Mouse (Mus musculus) right cerebral cortex, postnatal 14 days (tissue): ENCODE data around the gene Acsl1.

Experiments
- DNase-seq: peaks from one replicate; pipeline ENCODE4 v3.0.0; 2022

Gene Acsl1

GRCm38 (mm10) chr8:46508488-46509395, 37.9 kb downstream of the Acsl1 start:
- DNase-seq: no peak

GRCm38 (mm10) chr8:46509474-46509873, 38.6 kb downstream of the Acsl1 start:
- no peak for DNase-seq

- DNase-seq: no peak
Measured at GRCm38 (mm10) chr8:46511336-46511735, 40.5 kb downstream of the Acsl1 start.

- DNase-seq: no peak
Measured at GRCm38 (mm10) chr8:46512538-46512937, 41.7 kb downstream of the Acsl1 start.

- no peak for DNase-seq
Measured at GRCm38 (mm10) chr8:46514027-46514426, 43.2 kb downstream of the Acsl1 start.

- DNase-seq: no peak
Measured at GRCm38 (mm10) chr8:46520667-46521066, 49.8 kb downstream of the Acsl1 start.

GRCm38 (mm10) chr8:46526098-46526497, 55.3 kb downstream of the Acsl1 start:
- DNase-seq: no peak

GRCm38 (mm10) chr8:46526821-46527220, 56.0 kb downstream of the Acsl1 start:
- no peak for DNase-seq

GRCm38 (mm10) chr8:46529508-46529907, 58.7 kb downstream of the Acsl1 start:
- no peak for DNase-seq

- DNase-seq: no peak
Measured at GRCm38 (mm10) chr8:46530541-46530940, 59.7 kb downstream of the Acsl1 start.

GRCm38 (mm10) chr8:46533926-46534325, 63.1 kb downstream of the Acsl1 start:
- DNase-seq: no peak

GRCm38 (mm10) chr8:46539701-46540100, 68.9 kb downstream of the Acsl1 start:
- DNase-seq: no peak

- DNase-seq: no peak
Measured at GRCm38 (mm10) chr8:46543191-46543590, 72.4 kb downstream of the Acsl1 start.

GRCm38 (mm10) chr8:46543662-46544061, 72.8 kb downstream of the Acsl1 start:
- DNase-seq: no peak

GRCm38 (mm10) chr8:46545854-46546253, 75.0 kb downstream of the Acsl1 start:
- no peak for DNase-seq

- DNase-seq: no peak
Measured at GRCm38 (mm10) chr8:46546431-46547176, 75.8 kb downstream of the Acsl1 start.

GRCm38 (mm10) chr8:46547245-46547644, 76.4 kb downstream of the Acsl1 start:
- DNase-seq: no peak

GRCm38 (mm10) chr8:46550058-46550457, 79.2 kb downstream of the Acsl1 start:
- no peak for DNase-seq

GRCm38 (mm10) chr8:46551029-46551428, 80.2 kb downstream of the Acsl1 start:
- DNase-seq: no peak

GRCm38 (mm10) chr8:46551615-46552440, 81.0 kb downstream of the Acsl1 start, which contains the start of gene Cenpu:
Gene Cenpu, plus strand, starts transcription at chr8:46552028.
- DNase-seq: peak; percentile 99

- peak; percentile 24 for DNase-seq
Measured at GRCm38 (mm10) chr8:46552441-46552765, 81.6 kb downstream of the Acsl1 start.

- DNase-seq: peak; percentile 48
Measured at GRCm38 (mm10) chr8:46559428-46559827, 88.6 kb downstream of the Acsl1 start.

GRCm38 (mm10) chr8:46562333-46562732, 91.5 kb downstream of the Acsl1 start:
- DNase-seq: no peak
